Mouse (Mus musculus) adrenal gland, postnatal 0 days (tissue): ENCODE data around the gene Lama4. TPM values are rescaled to one million over a fixed set of nuclear protein-coding genes. Genes with fewer than 3 reads are reported as not detected.

Experiments
- polyA plus RNA-seq: library from polyadenylated mRNA; unstranded; fragments of >200 nt; fragmentation: Nextera tagmentation; extraction: Ambion mirVana; gene quantifications from 2 replicates; pipeline ENCODE4 v1.2.1, GENCODE M21; 2015

The Lama4 gene
- polyA plus RNA-seq, result 32.3 and 40.4 TPM in 2 replicates

GRCm38 (mm10) chr10:38965075-38965781 lies at the start of gene Lama4:
Gene Lama4, plus strand, starts transcription at chr10:38965515.

GRCm38 (mm10) chr10:39133462-39134310 lies 168.4 kb downstream of the Lama4 start, which contains the start of the genes Fam229b and Tube1:
Gene Fam229b, minus strand, starts transcription at chr10:39133914.
Gene Tube1, plus strand, starts transcription at chr10:39133976.

Other genes starting within 250 kb of the Lama4 start
- not detected in 2 replicates for gene Rfpl4b, start 143.7 kb upstream of the Lama4 start, polyA plus RNA-seq
- 20.8 and 43.6 TPM in 2 replicates for gene Fam229b, start 168.4 kb downstream of the Lama4 start, polyA plus RNA-seq
- gene Tube1, start 168.5 kb downstream of the Lama4 start, polyA plus RNA-seq, result 3.0 and 3.3 TPM in 2 replicates
- 0.16 TPM in 1 of 2 replicates, not detected in the other for gene Ccn6, start 198.3 kb downstream of the Lama4 start, polyA plus RNA-seq